Mouse (Mus musculus): ENCODE results near the gene Serbp1. TPM values are rescaled to one million over a fixed set of nuclear protein-coding genes. Genes with fewer than 3 reads are reported as not detected.

The Serbp1 gene
- total and polyA plus RNA-seq, 2 experiments from 2014 or later, result 134 to 283 TPM

DNA sequence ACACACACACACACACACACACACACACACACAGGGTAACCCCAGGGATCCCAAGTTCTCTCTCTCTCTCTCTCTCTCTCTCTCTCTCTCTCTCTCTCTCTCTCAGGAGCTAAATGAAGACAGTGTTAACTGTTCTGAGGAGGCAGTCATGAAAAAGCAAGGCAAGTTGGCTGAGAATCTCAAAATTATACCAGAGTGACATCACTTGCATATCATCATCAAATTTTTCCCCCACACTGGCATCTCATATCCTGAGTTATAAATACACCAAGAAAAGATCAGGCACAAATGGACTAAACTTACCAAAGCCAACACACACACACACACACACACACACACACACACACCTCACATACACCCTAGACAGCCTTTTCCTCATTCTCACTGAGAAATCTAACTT, 7.0 kb upstream of the Serbp1 start:
- Histone ChIP-seq H3K27ac (no peak overlapping the region), H3K4me2 (ENCODE audit: low read depth, low read length) (no peak overlapping the region), H3K9ac (replicated peaks; ENCODE audit: low read length) (no peak overlapping the region), H3K4me1 (ENCODE audit: insufficient read depth, low read length) (peaks cover 6% of the 10 kb centered on the region), H3K27me3 (ENCODE audit: insufficient read depth, low read length) (no peaks in the 10 kb centered on the region), H3K9me3 (ENCODE audit: low read length) (no peaks in the 10 kb centered on the region), H3K36me3 (ENCODE audit: insufficient read depth, low read length) (no peaks in the 10 kb centered on the region), H3K4me3 (ENCODE audit: low read length) (no peak overlapping the region)
- ATAC-seq (no peak), DNase-seq (ENCODE audit: low spot score) (no peak)
- TF ChIP-seq CTCF (IDR thresholded peaks at IDR 0.05; ENCODE audit: low read depth), result no peak

DNA sequence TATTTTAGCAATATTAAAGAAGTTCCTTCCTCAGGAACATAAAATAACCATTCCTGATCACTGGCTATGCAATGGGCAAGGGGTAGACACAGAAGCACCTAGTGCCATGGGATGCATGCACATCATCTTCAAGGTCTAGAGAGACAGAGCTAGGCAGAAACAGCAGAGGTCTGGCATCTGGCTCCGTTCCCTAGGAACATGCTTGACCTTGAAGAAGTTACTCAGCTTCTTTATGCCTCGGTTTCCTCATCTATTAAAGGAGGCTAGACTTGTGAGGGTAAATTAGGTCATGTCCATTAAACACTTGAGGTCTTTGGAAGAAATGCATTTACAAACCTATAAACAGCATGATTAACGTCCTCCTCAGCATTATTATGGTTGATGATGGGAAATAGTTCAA, 2.3 kb upstream of the Serbp1 start:
- DNase-seq (ENCODE audit: low spot score) (no peak), ATAC-seq (no peak)
- no peaks in the 10 kb centered on the region for H3K9me3 ChIP-seq (ENCODE audit: low read length)
- WGBS, result 92% methylated on average over 3 of the region's 3 CpGs
- no peaks in the 10 kb centered on the region for H3K27me3 ChIP-seq (ENCODE audit: insufficient read depth, low read length)
- H3K9ac ChIP-seq (replicated peaks; ENCODE audit: low read length), result no peak overlapping the region
- H3K4me2 ChIP-seq (ENCODE audit: low read depth, low read length), result no peak overlapping the region
- no peaks in the 10 kb centered on the region for H3K4me1 ChIP-seq (ENCODE audit: insufficient read depth, low read length)
- H3K4me3 ChIP-seq (ENCODE audit: low read length), result no peak overlapping the region
- no peak for TF ChIP-seq CTCF (IDR thresholded peaks at IDR 0.05; ENCODE audit: low read depth)
- no peak overlapping the region for H3K27ac ChIP-seq
- H3K36me3 ChIP-seq (ENCODE audit: insufficient read depth, low read length), result no peaks in the 10 kb centered on the region

DNA sequence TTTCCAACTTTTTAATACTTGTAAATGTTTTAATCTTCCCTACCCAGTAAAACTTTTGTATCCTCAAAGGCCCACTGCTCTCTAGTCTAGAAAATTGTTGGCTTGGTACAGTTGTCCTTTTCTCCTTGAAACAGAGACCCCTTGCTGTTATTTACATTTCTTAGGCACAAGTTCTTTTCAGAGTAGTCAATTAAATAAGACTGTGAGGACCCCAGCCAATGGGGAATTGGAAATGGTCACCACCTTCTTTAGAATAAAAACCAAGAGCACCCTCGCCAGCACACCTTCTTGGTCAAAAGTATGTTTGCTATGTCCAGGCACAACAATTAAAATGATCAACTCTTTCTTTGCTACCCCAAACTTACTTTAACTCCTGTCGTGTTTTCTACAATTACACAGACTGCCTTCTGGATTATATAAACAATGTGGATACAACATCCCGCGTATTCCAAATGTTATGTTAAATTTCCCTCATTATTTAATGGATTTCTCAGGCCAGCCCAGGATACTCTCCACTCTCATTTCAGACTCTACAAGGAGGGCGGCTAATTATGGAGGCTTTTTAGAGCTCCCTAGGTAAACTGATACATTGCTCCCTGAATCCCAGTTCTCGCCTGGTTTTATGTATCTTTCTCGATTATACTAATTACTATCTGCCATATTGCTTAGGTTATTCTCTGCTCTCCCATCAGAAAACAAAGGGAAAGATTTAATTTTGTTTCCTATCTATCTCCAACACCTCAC, 1.3 kb upstream of the Serbp1 start:
- Histone ChIP-seq H3K9ac (replicated peaks; ENCODE audit: low read length) (no peak overlapping the region), H3K36me3 (ENCODE audit: insufficient read depth, low read length) (no peaks in the 10 kb centered on the region), H3K27ac (no peak overlapping the region), H3K4me1 (ENCODE audit: insufficient read depth, low read length) (no peaks in the 10 kb centered on the region), H3K4me2 (ENCODE audit: low read depth, low read length) (no peak overlapping the region), H3K4me3 (ENCODE audit: low read length) (no peak overlapping the region), H3K27me3 (ENCODE audit: insufficient read depth, low read length) (no peaks in the 10 kb centered on the region), H3K9me3 (ENCODE audit: low read length) (no peaks in the 10 kb centered on the region)
- DNase-seq (ENCODE audit: low spot score) (no peak), ATAC-seq (no peak)
- WGBS, result 82% methylated on average over 7 of the region's 7 CpGs
- no peak for TF ChIP-seq CTCF (IDR thresholded peaks at IDR 0.05; ENCODE audit: low read depth)

DNA sequence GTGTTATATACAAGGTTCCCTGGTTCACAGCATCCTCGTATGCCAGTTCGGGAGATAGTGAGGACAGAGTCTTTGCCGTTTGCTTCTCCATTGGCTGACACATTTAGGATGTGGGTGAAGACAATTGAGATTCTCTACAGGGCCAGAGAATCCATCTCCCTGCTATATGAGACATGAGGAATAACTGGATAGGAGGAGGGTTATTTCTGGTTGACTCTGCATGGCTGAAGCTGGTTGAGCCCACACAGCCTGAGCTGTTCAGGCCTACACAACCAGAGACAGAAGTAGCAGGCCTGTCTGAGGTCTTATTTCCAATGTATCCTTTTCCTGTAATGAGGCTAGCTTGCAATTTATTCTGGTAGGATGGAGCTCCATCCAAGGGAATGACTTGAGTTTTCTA, 3.3 kb downstream of the Serbp1 start:
- Histone ChIP-seq H3K4me3 (ENCODE audit: low read length) (no peak overlapping the region), H3K27ac (no peak overlapping the region), H3K4me2 (ENCODE audit: low read depth, low read length) (no peak overlapping the region), H3K27me3 (ENCODE audit: insufficient read depth, low read length) (no peaks in the 10 kb centered on the region), H3K9ac (replicated peaks; ENCODE audit: low read length) (no peak overlapping the region), H3K9me3 (ENCODE audit: low read length) (no peaks in the 10 kb centered on the region), H3K4me1 (ENCODE audit: insufficient read depth, low read length) (no peaks in the 10 kb centered on the region), H3K36me3 (ENCODE audit: insufficient read depth, low read length) (no peaks in the 10 kb centered on the region)
- no peak for DNase-seq (ENCODE audit: low spot score)
- no peak for TF ChIP-seq CTCF (IDR thresholded peaks at IDR 0.05; ENCODE audit: low read depth)
- 92% methylated on average over 3 of the region's 3 CpGs for WGBS
- no peak for ATAC-seq

DNA sequence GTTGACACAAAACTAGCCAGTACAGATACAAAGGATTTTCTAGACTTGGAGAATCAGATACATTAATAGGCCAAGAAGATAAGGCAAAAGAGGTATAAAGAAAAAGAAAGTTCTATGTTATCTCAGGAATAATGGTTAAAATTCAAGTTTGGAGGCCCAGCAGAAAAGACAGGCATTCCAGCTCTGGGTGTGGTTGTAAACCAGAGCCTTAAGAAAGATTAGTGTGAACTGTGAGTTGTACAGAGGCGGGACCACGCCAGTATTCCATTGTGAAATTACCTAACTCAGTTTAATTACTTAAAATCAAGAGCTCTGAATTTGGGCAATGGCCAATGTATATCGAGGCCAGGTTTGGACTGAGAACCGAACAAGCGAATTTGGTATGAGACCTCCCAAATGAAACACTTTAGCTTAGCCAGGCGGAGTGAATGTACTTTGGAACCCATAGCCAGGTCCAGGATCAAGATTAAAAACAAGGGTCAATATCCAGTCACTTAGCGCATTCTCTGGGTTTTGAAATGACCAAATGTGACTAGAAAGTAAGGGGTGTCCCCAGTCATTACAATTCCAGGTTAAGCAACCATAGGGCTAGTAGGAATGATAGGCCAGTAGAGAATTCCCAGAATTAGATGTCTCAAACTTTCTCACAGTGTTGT, 5.9 kb downstream of the Serbp1 start:
- TF ChIP-seq CTCF (IDR thresholded peaks at IDR 0.05; ENCODE audit: low read depth), result no peak
- no peaks in the 10 kb centered on the region for H3K27me3 ChIP-seq (ENCODE audit: insufficient read depth, low read length)
- ATAC-seq (no peak), DNase-seq (ENCODE audit: low spot score) (no peak)
- no peaks in the 10 kb centered on the region for H3K9me3 ChIP-seq (ENCODE audit: low read length)
- no peaks in the 10 kb centered on the region for H3K36me3 ChIP-seq (ENCODE audit: insufficient read depth, low read length)
- H3K9ac ChIP-seq (replicated peaks; ENCODE audit: low read length), result no peak overlapping the region
- WGBS, result 92% methylated on average over 7 of the region's 7 CpGs
- no peak overlapping the region for H3K4me3 ChIP-seq (ENCODE audit: low read length)
- no peak overlapping the region for H3K27ac ChIP-seq
- no peaks in the 10 kb centered on the region for H3K4me1 ChIP-seq (ENCODE audit: insufficient read depth, low read length)
- H3K4me2 ChIP-seq (ENCODE audit: low read depth, low read length), result no peak overlapping the region

DNA sequence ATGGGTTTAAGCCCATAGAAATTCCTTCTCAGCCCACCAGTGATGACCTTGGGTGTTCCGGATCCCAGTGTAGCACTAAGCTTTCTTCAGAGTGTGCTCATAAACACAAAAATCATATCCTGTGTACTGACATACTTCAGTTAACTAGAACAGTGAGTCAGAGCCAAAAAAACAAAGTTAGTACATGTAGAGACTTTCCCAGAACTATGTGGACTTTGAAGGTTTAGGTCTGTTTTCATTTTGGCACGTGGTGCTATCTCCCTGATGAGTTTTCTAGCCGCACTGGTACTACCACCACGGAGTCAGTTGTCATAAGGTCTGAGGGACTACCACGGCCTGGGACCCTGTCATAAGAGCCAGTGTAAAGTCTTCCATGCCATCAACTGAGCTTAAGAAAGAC, 6.5 kb downstream of the Serbp1 start:
- Histone ChIP-seq H3K9ac (replicated peaks; ENCODE audit: low read length) (no peak overlapping the region), H3K27ac (no peak overlapping the region), H3K4me1 (ENCODE audit: insufficient read depth, low read length) (no peaks in the 10 kb centered on the region), H3K4me2 (ENCODE audit: low read depth, low read length) (no peak overlapping the region), H3K36me3 (ENCODE audit: insufficient read depth, low read length) (no peaks in the 10 kb centered on the region), H3K4me3 (ENCODE audit: low read length) (no peak overlapping the region), H3K27me3 (ENCODE audit: insufficient read depth, low read length) (no peaks in the 10 kb centered on the region), H3K9me3 (ENCODE audit: low read length) (no peaks in the 10 kb centered on the region)
- ATAC-seq, result no peak
- WGBS, result 85% methylated on average over 5 of the region's 5 CpGs
- no peak for DNase-seq (ENCODE audit: low spot score)
- TF ChIP-seq CTCF (IDR thresholded peaks at IDR 0.05; ENCODE audit: low read depth), result no peak

DNA sequence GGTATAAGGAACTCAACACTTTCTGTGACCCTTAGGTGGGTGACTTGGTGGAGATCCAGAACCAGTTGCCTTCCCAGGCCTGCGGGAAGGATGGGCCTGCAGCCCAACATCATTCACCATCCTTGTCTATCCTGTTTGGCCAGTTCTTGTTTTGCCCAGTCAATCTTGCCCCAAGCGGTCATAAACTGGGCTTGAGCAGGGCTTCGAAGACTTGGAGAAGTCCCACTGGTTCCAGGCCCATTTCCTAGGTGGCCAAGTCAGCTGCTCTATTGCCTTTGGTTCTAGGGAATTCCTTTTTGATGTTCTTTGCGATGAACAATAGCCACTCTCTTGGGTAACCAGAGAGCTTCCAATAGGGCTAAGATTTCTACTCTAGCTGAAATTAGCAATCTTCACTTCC, 13.1 kb downstream of the Serbp1 start:
- 95% methylated on average over 4 of the region's 4 CpGs for WGBS
- ATAC-seq (no peak), DNase-seq (ENCODE audit: low spot score) (no peak)
- no peaks in the 10 kb centered on the region for H3K36me3 ChIP-seq (ENCODE audit: insufficient read depth, low read length)
- H3K27me3 ChIP-seq (ENCODE audit: insufficient read depth, low read length), result no peaks in the 10 kb centered on the region
- no peak overlapping the region for H3K4me2 ChIP-seq (ENCODE audit: low read depth, low read length)
- no peak overlapping the region for H3K9ac ChIP-seq (replicated peaks; ENCODE audit: low read length)
- no peak overlapping the region for H3K27ac ChIP-seq
- no peak for TF ChIP-seq CTCF (IDR thresholded peaks at IDR 0.05; ENCODE audit: low read depth)
- no peaks in the 10 kb centered on the region for H3K9me3 ChIP-seq (ENCODE audit: low read length)
- H3K4me1 ChIP-seq (ENCODE audit: insufficient read depth, low read length), result no peaks in the 10 kb centered on the region
- no peak overlapping the region for H3K4me3 ChIP-seq (ENCODE audit: low read length)

All from hindbrain, postnatal 0 days (tissue).